Mouse (Mus musculus) heart, embryonic 11.5 days (tissue): ENCODE measurements around the gene S1pr2. TPM values are rescaled to one million over a fixed set of nuclear protein-coding genes. Genes with fewer than 3 reads are reported as not detected.

Source experiments
- ATAC-seq: fragments of 200-750 bp; cut with Nextera tagmentation; replicated peaks from 2 replicates; pipeline ENCODE4 v1.8.0; 2017; ENCODE audit warnings: moderate library complexity; ENCODE audit not compliant: insufficient number of reproducible peaks, low FRiP score, low TSS enrichment
- H3K27ac ChIP-seq: fragments of 300-500 bp; sonication (generic); 2 replicates; pipeline ENCODE4 v1.5.1; 2014; ENCODE audit warnings: mild to moderate bottlenecking, low read depth, low read length
- H3K27me3 ChIP-seq: fragments of 300-500 bp; sonication (generic); 2 replicates; pipeline ENCODE4 v1.6.1; 2014; ENCODE audit warnings: mild to moderate bottlenecking, low read length, mixed read lengths; ENCODE audit not compliant: control insufficient read depth, insufficient read depth
- H3K36me3 ChIP-seq: fragments of 300-500 bp; sonication (generic); 2 replicates; pipeline ENCODE4 v1.6.1; 2014; ENCODE audit warnings: mild to moderate bottlenecking, low read length, moderate library complexity, mixed read lengths; ENCODE audit not compliant: control insufficient read depth, insufficient read depth
- H3K4me1 ChIP-seq: fragments of 300-500 bp; sonication (generic); 2 replicates; pipeline ENCODE4 v1.6.1; 2014; ENCODE audit warnings: low read length; ENCODE audit not compliant: control insufficient read depth, insufficient read depth
- H3K4me2 ChIP-seq: fragments of 300-500 bp; sonication (generic); 2 replicates; pipeline ENCODE4 v1.6.1; 2014; ENCODE audit warnings: mild to moderate bottlenecking, moderate library complexity
- H3K4me3 ChIP-seq: fragments of 300-500 bp; sonication (generic); 2 replicates; pipeline ENCODE4 v1.5.1; 2014; ENCODE audit warnings: low read depth, low read length
- H3K9ac ChIP-seq: fragments of 300-500 bp; sonication (generic); 2 replicates; pipeline ENCODE4 v1.6.1; 2014; ENCODE audit warnings: mild to moderate bottlenecking, low read depth, low read length, moderate library complexity
- H3K9me3 ChIP-seq: fragments of 300-500 bp; sonication (generic); replicated peaks from 2 replicates; pipeline ENCODE4 v1.6.1; 2016; ENCODE audit warnings: low read length; ENCODE audit not compliant: control insufficient read depth
- WGBS: fragments of 180-500 bp; shearing (Covaris S2); extraction: QIAGEN DNeasy Blood & Tissue Kit; methylation state at CpG from one replicate; pipeline ENCODE4 v1.1.7; 2014; ENCODE audit not compliant: insufficient replicate concordance; 5-methylcytosine and 5-hydroxymethylcytosine counted together
- polyA plus RNA-seq: library from polyadenylated mRNA; unstranded; fragments of >200 nt; fragmentation: Nextera tagmentation; extraction: Ambion mirVana; gene quantifications from 2 replicates; pipeline ENCODE4 v1.2.1, GENCODE M21; 2014

The S1pr2 gene
- polyA plus RNA-seq, 1 experiment from 2014 or later, result 26.5 TPM

GRCm38 (mm10) chr9:20951441-20951840, 25.1 kb downstream of the S1pr2 start:
- 14% methylated on average over 14 of the region's 14 CpGs for WGBS
- peak overlapping the region; percentile 78 for H3K4me3 ChIP-seq
- H3K4me1 ChIP-seq, result peaks cover 5% of the 10 kb centered on the region; the same call in 1 of the 2 replicates
- H3K36me3 ChIP-seq, result no peaks in the 10 kb centered on the region
- peak overlapping the region; percentile 73; the same call in 1 of the 2 replicates for H3K27ac ChIP-seq
- ATAC-seq, result no peak
- peak overlapping the region; percentile 87 for H3K4me2 ChIP-seq
- no peaks in the 10 kb centered on the region for H3K9me3 ChIP-seq
- H3K27me3 ChIP-seq, result no peaks in the 10 kb centered on the region
- H3K9ac ChIP-seq, result peak overlapping the region; percentile 80

- H3K36me3 ChIP-seq, result no peaks in the 10 kb centered on the region
- no peak overlapping the region; the same call in 1 of the 2 replicates for H3K4me3 ChIP-seq
- no peaks in the 10 kb centered on the region for H3K27me3 ChIP-seq
- no peak overlapping the region for H3K27ac ChIP-seq
- H3K4me1 ChIP-seq, result peaks cover 5% of the 10 kb centered on the region; the same call in 1 of the 2 replicates
- no peak overlapping the region for H3K4me2 ChIP-seq
- no peaks in the 10 kb centered on the region for H3K9me3 ChIP-seq
- ATAC-seq, result no peak
- peak overlapping the region; percentile 80; the same call in 1 of the 2 replicates for H3K9ac ChIP-seq
Measured at GRCm38 (mm10) chr9:20950419-20950818, 26.2 kb downstream of the S1pr2 start.

GRCm38 (mm10) chr9:20946066-20946880, 30.3 kb downstream of the S1pr2 start:
- Histone ChIP-seq H3K9ac (no peak overlapping the region), H3K36me3 (peaks cover 2% of the 10 kb centered on the region), H3K27me3 (no peaks in the 10 kb centered on the region), H3K27ac (no peak overlapping the region), H3K4me3 (no peak overlapping the region), H3K4me2 (no peak overlapping the region), H3K4me1 (peaks cover 5% of the 10 kb centered on the region), H3K9me3 (no peaks in the 10 kb centered on the region)
- ATAC-seq, result no peak
- WGBS, result 77% methylated on average over 16 of the region's 16 CpGs

- ATAC-seq, result no peak
- Histone ChIP-seq H3K9me3 (no peaks in the 10 kb centered on the region), H3K4me2 (no peak overlapping the region), H3K27ac (no peak overlapping the region), H3K27me3 (no peaks in the 10 kb centered on the region), H3K36me3 (peaks cover 15% of the 10 kb centered on the region), H3K4me1 (peaks cover 3% of the 10 kb centered on the region; the same call in 1 of the 2 replicates), H3K9ac (no peak overlapping the region; the same call in 1 of the 2 replicates), H3K4me3 (no peak overlapping the region)
- 68% methylated on average over 4 of the region's 4 CpGs for WGBS
Measured at GRCm38 (mm10) chr9:20944697-20945370, 31.7 kb downstream of the S1pr2 start.

- Histone ChIP-seq H3K27me3 (no peaks in the 10 kb centered on the region), H3K9ac (peak overlapping the region; percentile 19; the same call in 1 of the 2 replicates), H3K27ac (no peak overlapping the region), H3K4me3 (no peak overlapping the region), H3K4me2 (no peak overlapping the region), H3K9me3 (no peaks in the 10 kb centered on the region), H3K36me3 (peaks cover 24% of the 10 kb centered on the region), H3K4me1 (peaks cover 3% of the 10 kb centered on the region; the same call in 1 of the 2 replicates)
- no peak for ATAC-seq
- 38% methylated on average over 2 of the region's 2 CpGs for WGBS
Measured at GRCm38 (mm10) chr9:20943911-20944310, 32.7 kb downstream of the S1pr2 start.

- no peaks in the 10 kb centered on the region for H3K9me3 ChIP-seq
- no peak overlapping the region for H3K9ac ChIP-seq
- no peak overlapping the region for H3K4me2 ChIP-seq
- WGBS, result 92% methylated on average over 7 of the region's 7 CpGs
- H3K4me3 ChIP-seq, result no peak overlapping the region
- H3K27me3 ChIP-seq, result no peaks in the 10 kb centered on the region
- H3K27ac ChIP-seq, result no peak overlapping the region
- H3K36me3 ChIP-seq, result peaks cover 26% of the 10 kb centered on the region
- peaks cover 3% of the 10 kb centered on the region; the same call in 1 of the 2 replicates for H3K4me1 ChIP-seq
- ATAC-seq, result no peak
Measured at GRCm38 (mm10) chr9:20943396-20943795, 33.2 kb downstream of the S1pr2 start.

GRCm38 (mm10) chr9:20923258-20923657, 53.3 kb downstream of the S1pr2 start:
- Histone ChIP-seq H3K4me1 (no peaks in the 10 kb centered on the region), H3K4me3 (no peak overlapping the region), H3K27me3 (no peaks in the 10 kb centered on the region), H3K27ac (no peak overlapping the region), H3K36me3 (peaks cover 81% of the 10 kb centered on the region), H3K9ac (no peak overlapping the region), H3K9me3 (no peaks in the 10 kb centered on the region), H3K4me2 (no peak overlapping the region)
- ATAC-seq, result no peak
- 93% methylated on average over 3 of the region's 3 CpGs for WGBS

GRCm38 (mm10) chr9:20916160-20916559, 60.4 kb downstream of the S1pr2 start:
- H3K9me3 ChIP-seq, result no peaks in the 10 kb centered on the region
- 80% methylated on average over 4 of the region's 4 CpGs for WGBS
- H3K4me1 ChIP-seq, result no peaks in the 10 kb centered on the region
- no peak overlapping the region for H3K4me2 ChIP-seq
- no peak overlapping the region for H3K4me3 ChIP-seq
- no peaks in the 10 kb centered on the region for H3K27me3 ChIP-seq
- H3K27ac ChIP-seq, result no peak overlapping the region
- H3K9ac ChIP-seq, result no peak overlapping the region
- peaks cover 81% of the 10 kb centered on the region for H3K36me3 ChIP-seq
- no peak for ATAC-seq
